Mouse (Mus musculus) NIH3T3 (cell line): ENCODE measurements around the gene Leprot.

ENCODE experiments used
- DNase-seq: peaks from one replicate; pipeline ENCODE4 v3.0.0-alpha.2; 2012; ENCODE audit warnings: low read depth

The Leprot gene

DNA sequence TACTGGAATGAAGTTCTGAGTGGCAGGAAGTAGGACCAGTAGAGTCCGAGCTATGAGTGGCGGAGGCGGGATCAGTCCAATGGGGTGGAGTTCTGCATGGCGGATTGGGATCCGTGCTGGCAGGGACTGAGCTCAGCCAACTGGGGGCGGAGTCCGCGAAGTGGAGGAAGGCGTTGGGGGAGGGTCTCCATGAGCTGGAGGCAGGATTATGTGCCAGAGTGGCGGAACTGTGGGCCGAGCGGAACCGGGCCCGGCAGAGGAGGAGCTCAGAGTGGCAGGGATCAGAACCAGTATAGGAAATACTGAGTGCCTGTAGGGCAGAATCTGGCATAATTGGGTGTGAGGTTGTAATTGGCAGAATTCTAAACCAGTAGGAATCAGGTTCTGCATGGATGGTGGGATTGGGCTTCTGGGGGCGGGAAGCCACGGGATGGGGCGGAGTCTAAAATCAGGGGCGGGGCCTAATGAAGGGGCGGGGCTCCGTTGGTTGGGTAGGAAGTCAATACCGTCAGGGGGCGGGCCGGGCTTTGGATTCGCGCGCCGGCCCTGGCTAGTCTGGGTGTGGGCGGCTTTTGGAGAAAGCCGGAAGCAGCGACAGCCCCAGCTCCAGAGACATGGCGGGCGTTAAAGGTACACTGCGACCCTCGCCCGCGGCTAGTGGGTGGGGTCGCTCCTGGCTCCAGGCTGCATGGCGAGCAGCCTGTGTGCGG, at the start of gene Leprot:
Gene Leprot (plus strand): TSS at position 523 of the 710 bp plus-strand sequence.
- peak; percentile 100 for DNase-seq

DNA sequence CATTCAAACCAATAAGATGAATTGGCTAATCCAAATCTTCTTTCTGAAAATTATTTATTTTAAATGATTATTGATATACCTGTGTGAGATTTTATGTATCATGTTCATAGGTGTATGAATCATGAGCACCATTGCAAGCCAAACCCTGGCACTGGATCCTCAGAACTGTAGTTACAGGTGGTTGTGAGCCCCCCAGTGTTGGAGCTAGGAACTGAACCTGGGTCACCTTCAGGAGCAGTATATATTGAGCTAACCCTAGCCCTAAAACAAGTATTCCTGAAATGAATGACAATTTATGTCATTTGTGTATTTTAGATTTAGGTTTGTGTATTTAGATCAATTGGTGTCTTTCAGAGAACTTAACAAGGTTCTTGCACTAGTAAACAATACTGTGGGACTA, 45.8 kb upstream of the Leprot start:
- peak; percentile 44 for DNase-seq

DNA sequence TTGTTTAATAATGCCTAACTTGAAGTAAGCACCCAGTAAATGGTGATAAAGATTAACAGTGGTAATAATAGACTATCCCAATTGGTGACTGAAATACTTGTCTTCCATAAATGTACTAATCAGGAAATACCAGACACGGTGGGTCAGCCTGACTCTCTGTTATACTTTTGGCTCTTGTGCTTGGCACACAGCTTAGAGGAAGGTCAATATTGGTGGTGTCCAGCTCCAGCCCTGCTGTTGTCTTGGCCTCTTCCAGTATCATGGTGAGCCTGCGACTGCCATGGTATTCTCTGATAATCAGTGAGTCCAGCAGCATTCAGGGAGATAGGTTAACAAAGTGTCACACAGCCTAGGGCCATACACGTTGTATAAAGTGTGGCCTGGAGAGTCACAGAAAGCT, 43.9 kb upstream of the Leprot start:
- DNase-seq, result no peak

DNA sequence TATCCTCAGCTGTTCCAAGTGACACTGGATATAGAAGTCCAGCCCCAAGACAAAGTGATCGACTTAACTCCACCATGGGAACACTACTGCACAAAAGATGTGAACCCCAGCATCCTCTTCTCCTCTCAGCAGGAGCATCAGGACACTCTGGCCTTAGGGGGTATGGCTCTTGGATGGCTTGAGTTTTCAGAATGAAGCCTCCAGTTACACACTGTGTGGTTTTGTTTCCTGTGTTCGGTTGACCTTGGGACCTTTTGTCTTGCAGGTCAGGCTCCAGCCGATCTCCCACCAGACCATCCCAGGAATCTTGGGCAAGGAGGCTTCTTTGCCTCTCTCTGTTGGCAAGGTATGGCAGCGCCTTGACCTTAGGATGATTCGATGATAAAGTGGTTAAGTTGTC, 31.0 kb upstream of the Leprot start:
- DNase-seq, result no peak

DNA sequence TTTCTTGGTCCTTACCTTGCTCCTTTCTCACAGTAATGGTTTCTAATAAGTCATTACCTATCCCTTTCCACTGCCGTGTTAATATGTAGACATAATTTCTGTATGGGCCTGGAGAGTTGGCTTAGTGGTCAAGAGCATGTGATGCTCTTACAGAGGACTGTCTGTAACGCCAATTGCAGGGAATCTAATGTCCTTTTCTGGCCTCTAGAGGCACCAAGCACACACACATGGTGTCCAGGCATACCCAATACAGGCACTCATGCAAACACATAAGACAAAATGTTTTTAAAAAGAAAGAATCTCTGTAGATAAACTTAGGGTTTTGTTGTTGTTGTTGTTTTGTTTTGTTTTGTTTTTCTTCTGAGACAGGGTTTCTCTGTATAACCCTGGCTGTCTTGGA, 29.8 kb upstream of the Leprot start:
- peak; percentile 27 for DNase-seq

DNA sequence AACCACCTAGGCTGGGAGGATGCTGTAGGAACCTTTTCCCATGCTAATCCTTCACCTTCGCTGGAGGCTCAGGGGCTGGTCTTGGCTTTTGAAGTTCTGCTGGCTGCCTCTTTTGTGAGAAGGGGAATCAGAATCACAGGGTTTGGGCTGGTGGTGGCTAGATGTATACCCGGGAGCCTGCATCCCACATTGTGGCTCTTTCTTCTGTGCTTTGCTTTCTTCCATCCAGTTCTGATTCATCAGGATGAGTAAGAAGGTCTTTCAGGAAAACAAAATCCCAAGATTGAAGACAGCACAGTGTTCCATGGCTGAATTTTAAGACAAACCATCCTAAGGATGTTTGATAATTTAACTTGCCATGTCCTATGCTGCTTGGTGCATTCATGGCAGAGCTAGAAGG, 27.3 kb upstream of the Leprot start:
- DNase-seq, result no peak

DNA sequence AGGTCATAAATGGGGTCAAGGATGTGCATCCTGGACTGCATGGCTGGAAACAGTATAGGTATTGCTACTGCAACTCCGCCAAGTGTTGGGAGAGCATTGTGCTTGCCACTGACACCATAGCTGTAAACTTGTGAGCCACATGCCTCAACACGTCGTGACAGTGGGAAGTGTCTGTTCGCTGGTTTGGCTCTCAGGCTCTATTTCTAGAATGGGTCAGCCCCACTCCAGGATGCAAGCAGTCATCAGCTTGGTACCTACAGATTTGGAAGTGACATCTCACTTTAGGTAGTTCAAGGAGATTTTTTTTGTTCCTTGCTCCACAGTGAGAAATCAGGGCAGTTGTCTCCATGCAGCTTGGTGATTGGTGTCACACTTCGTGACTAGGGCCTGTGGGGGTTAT, 26.3 kb upstream of the Leprot start:
- DNase-seq, result no peak

DNA sequence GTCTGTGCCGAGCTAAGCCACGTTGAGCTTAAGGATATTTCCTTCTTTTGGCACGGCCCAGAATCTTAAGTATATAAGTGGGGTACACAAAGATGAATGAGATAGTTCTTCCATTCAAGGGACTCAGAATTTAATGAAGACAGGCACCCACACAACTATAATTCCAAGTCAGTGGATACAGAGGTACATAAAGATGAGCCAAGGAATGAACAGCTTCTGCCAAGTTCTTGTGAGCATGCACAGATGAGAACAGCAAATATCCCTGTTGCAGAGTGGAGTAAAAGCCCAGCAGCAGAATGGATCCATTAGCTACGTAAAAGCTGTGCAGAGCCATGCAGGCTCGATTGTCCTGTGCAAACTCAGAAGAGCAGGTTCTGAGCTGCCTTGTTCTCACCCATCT, 22.2 kb upstream of the Leprot start:
- DNase-seq, result no peak

DNA sequence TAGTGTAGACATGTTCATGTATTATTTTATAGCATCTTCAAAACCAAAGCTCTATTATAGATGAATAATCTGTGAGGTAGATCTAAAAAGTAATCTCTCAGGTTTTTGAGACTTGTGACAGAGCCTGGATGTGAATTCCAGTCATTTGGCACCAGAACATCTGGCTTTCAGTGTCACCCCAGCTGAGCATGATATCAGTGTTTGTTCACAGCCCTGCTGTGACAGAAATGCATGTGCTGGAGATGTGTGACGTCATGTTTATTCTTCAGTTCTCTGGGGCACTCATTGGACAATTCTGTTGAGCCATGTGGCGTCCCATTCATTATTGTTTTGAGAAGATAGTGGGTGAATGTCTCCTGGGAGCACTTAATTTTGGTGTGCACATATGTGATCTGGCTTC, 11.9 kb upstream of the Leprot start:
- no peak for DNase-seq

DNA sequence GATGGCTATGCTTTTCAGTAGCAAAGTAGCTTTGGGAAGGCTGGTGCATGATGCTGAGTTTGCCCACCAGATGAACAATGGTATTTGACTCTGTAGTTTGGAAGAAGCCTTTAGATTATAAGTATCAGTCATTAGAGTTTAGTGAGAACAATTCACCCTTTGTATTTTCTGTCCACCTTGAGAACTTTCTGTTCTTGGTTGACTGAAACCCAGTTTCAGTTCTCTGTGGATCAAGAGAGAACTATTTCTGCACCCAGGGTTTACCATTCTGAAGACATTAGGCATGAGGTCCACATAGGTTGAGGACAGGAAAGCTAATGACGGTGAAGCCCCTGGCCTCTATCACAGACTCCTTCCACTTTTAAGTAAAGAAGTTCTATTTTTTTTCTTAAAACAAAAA, 10.0 kb upstream of the Leprot start:
- DNase-seq, result no peak

DNA sequence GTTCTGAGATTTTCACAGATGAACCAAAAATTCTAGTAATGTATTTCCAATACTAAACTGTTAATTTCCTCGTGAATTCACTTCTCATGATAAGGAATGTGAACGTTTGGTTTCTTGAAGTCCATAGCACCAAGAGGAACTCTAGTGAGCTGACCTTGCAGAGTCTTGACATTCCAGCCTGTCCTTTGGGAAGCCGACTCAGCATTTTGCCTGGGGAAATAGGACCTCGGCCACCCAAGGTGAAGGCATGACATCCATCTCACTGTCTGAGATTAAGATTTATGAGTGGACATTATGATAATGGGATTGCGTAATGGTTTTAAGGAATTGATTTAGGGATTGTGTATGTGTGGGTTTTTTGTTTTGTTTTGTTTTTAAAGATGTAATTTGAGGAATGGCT, 6.9 kb upstream of the Leprot start:
- peak; percentile 57 for DNase-seq

DNA sequence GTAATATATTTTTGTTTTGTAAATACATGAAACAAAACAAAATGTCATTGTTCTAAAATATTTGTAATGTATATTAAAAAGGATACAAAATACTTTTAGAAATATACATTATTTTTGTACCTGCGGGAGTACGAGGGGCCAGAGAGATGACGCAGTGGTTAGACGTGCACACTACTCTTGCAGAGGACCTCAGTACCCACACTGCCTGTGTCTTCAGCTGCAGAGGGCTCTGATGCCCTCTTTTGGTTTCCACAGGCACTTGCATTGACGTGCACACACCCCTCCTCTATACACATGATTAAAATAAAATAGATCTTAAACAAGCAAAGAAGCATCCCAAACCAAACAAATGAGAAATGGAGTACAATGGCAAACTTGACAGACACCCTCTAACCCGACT, 4.8 kb upstream of the Leprot start:
- DNase-seq, result peak; percentile 30

DNA sequence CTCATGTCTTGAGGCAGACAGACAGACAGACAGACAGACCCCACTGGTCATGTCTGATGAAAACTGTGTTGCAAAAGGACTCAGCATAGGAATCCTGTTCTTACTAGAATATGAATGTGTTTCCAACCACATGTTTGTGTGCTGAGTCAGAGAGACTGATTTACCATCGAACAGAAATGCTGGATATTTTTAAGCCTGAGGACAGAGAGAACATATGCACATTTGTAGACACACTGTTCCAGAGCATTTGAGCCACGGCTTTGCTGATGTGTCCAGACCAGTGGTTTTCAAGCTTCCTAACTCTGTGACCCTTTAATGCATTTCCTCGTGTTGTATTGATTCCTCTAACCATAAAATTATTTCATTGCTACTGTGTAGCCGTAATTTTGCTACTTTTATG, 4.3 kb upstream of the Leprot start:
- peak; percentile 79 for DNase-seq

DNA sequence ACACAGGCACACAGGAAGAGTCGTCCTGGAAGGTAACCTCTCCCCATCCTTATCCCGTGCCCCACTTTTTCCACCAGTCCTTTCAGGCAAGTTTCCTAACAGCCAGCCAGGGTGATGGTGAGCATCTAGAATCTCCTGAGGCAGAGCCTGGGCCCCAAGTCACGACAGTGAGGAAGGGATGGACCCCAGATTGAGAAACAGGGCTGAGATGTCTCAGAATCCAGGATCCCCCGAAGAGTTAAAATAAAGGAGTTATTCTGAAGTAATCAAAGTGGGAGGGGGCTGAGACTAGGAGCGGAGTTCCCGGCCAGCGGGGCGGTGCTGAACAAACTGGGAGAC, 692 bp upstream of the Leprot start:
- DNase-seq, result no peak

DNA sequence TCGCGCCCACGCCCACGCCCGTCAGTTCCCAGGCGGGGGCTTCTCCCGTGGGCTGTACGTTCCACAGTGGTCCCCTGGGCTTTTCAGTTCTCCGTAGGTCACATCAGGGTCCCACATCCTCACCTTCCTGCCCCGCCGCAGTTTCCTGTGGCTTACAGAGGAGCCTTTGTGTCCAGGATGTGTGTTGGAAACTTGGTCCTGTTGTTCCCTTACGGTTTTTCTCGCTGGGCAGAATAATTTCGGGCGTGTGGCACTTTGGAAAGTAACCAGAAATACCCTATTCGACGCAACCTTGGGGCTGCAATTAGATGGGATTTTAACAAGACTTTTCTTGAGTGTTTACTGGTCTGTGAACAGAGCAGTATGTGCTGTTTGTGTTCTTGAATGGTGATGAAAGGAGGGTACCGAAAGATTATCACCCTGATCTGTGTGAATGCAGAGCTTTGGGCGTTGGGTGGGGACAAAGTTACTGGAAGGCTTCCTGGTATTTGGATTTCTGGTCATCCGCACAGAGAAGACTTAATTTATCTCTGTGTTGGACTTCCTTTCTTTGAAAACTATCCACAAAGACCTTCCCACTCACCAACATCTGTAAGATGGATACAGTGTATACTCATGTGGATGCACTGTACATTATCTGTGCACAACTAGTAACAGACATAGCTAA, 591 bp downstream of the Leprot start:
- no peak for DNase-seq

DNA sequence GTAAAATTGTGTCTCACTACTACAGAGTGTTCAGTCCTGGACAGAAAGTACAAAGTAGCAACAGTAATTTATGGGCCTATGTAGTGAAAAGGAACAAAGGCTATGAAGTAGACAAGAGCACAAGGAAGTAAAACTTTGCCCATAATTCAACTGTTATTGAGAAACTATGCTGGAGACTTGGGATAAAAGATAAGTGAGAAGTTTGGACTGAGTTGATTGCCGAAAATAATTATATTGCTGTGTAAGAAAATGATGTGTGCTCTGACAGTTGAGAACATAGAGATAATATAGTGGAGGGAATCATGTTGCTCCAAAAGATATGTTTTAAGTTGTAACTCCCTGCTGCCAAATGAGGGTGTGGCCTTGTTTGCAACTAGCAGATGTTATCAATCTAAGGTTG, 1.2 kb downstream of the Leprot start:
- peak; percentile 41 for DNase-seq

DNA sequence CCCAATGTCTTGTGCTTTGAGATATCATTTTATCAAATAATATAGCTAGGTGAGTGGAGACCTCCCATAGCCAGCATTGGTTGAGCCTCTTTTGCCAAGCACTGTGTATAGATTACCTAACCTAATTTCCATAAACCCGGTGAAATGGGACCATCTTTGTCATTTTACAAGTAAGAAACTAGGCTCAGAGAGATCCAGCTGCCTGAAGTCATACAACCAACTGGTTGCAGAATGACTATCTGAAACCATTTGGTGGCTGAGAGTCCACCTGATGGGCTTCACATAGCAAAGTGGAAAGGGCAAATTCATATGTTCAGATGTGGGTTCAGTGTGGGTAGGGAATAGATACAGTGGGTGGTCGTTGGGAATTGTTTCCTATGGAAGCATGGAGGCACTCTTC, 3.4 kb downstream of the Leprot start:
- no peak for DNase-seq

DNA sequence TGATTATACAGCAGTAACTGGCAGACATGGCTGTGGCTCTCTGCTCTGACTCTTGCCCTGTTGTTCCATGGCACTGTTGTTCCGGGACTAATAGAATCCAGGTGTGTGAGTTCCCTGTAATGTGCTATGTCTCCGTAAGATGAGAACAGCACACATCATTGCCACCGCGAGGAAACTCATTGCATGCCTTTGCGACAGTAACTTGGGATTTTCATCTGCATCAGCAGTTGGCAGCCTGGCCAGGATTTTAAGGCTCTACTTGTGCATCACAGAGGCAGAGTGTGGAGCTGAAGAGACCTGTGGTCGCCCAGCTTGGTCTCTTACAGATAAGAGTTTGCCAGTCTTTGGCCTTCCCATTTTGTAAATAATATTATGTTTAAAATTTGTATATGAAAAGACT, 6.7 kb downstream of the Leprot start:
- DNase-seq, result peak; percentile 54

DNA sequence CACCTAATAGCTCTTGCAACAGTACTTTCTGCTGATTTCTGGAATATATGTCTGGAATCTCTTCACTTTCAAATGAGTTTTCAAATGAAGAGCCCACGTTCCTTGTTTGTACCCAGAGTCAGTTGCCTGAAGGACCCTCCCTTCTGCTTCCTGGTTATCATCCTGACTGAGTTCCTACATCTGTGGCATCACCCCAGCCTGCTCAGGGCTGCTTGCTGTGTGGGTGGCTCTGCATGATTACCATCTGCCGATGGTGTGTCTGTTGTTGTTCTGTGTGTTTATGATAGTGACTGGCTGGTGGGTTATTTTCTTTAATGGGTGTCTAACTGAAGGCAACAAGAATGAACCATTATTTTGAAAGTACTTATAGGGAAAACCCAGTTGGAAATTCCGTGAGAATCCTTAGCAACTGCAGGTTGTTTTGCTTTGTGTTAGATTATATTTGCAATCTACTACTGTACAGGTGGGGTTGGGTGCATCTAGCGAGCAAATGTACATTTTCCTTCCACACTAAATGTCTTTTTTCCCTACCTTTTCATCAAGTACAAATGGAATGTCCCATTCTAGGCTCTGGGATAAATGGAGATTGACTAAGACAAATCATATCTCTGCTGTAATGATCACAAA, 7.4 kb downstream of the Leprot start:
- no peak for DNase-seq

DNA sequence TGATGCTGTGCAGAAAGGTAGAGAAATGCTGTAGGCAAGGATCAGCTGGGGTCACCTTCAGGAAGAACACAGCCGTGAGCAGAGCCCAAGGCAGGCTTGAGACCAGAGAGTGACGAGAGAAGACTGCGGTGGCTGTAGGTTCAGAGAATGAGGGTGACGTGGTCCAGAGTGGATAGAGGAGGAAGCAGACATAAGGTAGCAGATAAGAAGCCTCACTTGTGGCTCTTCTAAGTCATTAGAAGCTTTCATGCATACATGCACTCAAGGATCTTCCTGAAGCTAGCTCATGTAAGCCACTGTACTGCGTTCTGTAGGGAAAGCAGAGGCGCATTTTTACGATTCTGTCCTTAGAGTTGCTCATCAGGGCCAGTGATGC, 7.9 kb downstream of the Leprot start:
- DNase-seq, result no peak

DNA sequence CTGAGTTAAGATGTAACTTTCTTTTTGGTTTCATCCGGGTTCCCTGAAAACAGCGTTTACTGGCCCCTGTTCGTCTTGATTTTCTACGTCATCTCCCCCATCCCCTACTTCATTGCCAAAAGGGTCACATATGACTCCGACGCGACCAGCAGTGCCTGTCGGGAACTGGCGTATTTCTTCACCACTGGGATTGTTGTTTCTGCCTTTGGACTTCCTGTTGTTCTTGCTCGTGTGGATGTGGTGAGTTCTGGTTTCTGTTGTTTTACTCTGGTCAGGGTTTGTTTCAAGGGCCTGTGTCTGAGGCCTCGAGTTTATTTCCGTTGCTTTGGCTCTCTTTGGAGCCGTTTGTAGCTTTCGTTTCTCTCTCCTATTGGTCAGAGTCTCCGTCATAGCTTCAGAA, 8.5 kb downstream of the Leprot start:
- DNase-seq, result no peak

DNA sequence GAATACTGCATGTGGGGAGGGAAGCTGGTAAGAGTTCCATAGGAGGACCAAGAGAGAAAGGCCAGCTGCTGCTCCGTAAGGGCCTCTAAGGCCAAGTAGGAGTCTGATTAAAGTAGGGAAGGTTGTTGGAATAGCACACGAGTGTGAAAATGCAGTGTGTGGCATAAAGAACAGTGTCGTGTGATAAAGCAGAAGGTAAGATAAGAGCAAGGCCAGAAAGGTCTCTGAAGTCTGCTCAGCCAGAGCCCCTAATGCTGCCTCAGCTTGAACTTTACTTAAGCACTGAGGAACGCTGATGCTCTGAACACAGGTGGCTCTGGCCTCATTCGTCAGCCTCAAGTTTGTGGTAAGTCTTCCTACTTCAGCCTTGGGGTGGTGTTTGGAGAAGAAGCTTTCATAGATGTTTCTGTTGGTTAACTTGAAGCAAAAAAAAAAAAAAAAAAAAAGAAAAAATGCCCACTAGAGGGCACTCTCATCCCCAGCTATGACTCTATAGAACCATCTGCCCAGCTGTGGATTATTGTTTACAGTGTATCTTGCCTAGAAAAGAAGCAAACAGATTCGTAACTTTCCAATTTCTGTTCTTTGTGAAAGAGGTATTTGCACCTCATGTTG, 9.5 kb downstream of the Leprot start:
- DNase-seq, result peak; percentile 76

DNA sequence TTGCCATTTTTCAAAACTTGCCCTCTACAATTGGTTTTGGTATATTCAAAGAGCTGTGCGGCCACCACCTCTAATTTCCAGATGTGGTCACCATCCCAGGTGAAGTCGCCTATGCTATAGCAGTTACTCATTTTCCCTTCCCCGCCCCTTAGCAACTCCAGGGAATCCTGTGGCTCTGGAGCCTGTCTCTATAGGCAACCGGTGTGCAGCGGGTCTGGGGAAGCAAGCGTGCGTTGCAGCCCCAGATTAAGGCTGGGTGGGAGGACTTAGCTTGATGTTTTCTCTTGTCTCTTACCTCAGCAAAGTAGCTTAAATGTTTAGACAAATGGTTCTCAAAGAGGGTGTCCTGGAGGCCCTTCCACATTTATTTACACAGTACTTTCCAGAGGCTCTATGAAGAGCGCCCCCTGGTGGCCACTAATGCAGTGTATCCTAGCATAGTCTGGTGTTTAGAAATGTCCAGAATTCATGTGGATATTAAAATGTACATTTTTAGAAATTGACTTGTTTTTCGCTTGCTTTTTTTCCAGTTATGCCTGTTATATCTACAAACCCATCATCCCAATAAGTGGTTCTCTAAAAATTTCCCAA, 16.7 kb downstream of the Leprot start:
- DNase-seq, result peak; percentile 76
